Mouse (Mus musculus) cerebellum, adult 18-20 months (tissue): ENCODE measurements at regions not wholly inside any gene's neighbourhood (a gene's known extent, or its start where the extent isn't known, plus 50 kb on each side); places are given as distances from the start of the nearest gene placed in this dataset.

Experiments
- DNase-seq, 2 experiments: peaks; one replicate each; pipeline ENCODE4 v3.0.0; 2021

DNA sequence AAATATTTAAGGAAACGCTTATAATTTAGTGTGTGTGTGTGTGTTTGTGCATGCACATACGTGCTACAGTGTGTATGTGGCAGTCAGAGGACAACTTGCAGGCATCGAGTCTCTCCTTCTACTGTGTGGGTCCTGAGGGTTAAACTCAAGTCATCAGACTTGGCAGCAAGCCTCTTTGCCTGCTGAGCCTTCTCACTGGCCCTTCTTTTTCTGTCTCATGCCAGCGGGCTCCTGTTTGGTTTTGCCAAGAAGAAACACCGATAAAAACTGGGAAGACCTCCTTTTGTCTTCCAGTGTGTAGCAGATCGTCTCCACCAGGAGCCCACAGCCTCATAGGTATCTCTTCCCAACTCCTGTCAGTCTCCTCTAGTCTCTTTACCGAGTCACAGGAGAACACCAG is 81.9 kb upstream of the Rbpj start:
- DNase-seq: no peak

DNA sequence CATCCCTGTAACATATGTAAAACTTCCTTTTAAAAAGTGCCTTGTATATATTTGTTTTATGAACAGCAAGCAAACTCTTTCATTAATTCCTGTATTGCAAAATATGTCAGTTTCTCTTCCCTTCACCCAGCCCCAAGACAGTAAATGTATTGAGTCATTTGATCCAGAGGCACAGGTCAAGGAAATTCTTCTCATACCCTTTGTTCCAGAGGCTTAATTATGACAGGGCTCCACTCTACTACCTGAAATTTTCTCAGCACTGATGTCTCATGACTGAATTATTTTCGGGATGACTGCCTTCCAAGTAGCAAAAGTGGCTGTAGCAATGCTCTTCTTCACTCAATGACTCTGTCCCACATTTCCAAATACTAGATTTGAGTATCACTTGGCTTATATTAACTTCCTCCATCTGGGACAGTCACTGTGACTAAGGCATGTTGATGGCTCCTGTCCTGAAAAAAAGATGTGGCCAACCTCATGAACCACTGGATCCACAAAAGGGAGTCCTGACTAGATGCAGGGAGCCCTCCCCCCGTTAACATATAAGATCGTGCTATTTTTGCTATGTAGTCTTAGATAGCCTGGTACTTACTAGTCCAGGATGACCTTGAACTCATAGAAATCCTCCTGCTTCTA is 80.3 kb upstream of the Rbpj start:
- no peak for DNase-seq

DNA sequence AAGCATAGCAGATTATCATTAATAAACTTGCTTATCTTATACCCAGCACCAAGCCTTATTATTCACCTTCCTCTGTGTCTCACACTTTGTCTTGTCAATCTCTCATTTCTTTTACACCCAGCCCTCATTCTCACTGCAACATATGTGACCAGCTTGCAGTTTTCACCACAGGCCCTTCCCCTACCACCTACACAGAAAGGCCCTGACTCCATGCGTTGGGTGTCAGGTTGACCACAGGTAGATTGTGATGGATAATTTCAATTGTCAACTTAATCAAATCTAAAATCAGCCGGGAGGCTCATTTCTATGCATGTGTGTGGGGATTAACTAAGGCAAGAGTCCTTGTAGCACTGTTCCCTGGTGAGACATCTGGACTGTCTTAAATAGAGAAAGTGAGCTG is 72.4 kb upstream of the Rbpj start:
- DNase-seq: no peak

DNA sequence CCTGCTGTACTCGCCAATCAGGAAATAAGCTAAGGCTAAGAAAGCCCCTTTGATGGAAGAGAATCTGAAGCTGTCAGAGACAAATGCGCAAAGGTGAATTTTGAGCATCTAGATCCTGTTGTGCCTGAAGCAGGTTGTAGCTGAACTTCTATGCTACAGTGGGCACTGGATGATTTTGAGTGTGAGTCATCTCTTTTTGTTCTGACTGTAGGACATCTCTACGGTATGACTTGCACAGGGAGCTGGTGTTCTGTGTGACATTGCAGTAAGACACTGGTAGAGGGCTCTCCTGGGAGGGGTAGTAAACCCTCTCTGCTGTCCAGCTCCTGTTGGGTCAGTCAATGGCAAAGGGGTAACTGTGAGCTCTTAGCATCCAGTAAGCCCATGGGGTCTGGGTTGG is 71.4 kb upstream of the Rbpj start:
- DNase-seq: no peak

DNA sequence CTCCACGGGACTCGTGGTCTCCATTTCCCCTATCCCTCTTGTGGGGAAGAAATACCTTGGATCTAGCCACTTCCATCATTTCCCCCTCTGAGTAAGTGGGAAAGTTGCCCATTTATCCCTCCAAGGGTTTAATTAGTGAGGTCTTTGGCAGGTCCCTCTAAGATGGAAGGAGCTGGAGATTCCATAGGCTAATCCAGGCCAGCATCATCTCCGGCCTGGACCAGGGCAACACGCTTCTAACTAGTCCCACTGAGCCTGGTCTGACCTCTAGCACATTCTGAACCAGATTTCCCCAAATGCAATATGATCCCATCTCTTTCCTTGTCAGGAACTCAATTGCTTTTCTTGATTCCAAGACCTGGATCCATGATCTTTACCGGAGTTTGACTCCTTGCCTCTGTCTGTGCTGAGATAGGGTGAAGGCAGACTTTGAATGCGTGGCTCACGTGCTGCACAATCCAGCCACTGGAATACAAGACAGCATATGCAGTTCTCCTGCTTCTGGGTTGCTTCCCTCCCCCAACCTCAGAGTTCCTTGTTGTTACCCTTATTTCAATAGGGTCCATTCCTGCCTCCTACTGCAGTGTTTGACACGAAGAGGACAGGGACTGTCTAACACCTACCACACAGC is 67.4 kb upstream of the Rbpj start:
- DNase-seq: no peak

DNA sequence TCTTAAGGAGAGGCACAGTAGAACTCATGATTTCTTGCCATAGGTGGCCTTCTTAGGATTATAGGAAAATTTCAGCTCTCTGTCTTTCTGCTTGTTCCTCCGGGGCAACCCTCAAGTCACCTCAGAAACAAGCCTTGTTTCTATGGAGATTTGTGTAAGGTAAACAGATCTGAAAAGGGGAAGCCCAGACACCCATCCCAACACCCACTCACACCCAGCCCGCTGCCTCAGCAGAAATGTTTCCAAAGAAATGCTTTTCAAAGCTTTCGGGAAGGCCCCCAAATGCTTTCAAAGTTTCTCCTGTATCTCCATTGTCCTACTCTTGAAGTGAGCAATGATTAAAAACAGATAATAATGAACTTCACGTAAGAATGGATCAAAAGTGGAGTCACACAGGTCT is 64.9 kb upstream of the Rbpj start:
- no peak for DNase-seq

DNA sequence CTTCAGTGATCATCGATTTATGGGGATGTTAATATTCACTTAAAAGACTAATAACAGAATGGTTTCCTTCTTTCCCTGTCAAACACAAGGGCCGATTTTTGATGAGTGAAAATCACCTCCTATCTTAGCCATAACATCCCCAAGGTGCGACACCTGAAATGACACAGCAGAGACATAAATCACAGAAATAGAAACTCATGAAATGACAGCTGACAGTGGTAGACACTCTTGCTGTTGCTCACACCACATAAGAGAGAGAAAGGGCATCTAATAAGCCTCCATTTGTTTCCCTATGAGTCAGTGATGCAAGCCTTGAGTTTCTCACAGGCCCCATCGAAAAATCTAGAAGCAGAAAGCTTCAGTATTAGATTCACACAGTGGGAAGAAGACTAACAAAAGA is 63.9 kb upstream of the Rbpj start:
- no peak for DNase-seq

DNA sequence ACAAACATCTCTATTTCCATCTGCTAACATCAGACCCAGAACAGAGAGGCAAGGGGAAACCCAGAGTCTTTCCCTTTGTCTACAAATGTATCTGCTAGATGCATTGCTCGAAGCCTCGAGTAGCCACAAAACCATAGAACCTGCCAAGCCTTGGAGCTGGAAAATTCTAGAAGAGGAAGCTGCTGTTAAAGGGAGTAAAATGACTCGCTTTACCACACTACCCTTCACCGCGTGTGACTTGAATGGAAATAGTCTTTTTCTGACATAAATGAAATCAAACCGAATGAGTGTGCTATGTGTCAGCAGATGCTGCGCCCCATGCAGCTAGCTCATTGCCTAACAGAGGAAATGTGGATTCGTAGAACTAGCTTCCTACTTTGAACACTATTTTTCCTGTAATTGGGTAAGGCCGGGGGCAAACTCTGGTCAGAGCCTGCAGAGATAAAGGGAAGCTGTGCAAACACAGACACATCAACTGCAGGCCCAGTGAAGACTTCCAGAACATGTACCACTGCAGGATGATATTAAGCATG is 63.3 kb upstream of the Rbpj start:
- no peak for DNase-seq

DNA sequence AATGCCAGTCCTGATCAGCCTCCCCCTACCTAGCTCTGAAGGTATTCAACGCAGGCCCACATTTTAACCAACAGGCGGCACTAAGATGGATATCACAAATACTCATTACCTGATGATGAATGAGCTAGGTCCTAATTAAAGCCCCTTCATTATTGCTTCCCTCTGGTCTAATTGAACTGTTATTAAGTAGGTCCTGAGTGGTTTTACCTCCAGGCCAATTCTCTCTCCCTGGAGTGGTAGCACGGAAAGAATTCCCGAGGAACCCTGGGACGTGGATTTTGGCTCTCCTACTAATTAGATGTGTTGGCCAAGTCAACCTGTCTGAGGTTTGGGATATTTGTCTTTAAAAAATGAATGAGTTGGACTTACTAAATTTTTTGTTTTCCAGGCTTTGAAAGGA is 60.0 kb upstream of the Rbpj start:
- DNase-seq: no peak

DNA sequence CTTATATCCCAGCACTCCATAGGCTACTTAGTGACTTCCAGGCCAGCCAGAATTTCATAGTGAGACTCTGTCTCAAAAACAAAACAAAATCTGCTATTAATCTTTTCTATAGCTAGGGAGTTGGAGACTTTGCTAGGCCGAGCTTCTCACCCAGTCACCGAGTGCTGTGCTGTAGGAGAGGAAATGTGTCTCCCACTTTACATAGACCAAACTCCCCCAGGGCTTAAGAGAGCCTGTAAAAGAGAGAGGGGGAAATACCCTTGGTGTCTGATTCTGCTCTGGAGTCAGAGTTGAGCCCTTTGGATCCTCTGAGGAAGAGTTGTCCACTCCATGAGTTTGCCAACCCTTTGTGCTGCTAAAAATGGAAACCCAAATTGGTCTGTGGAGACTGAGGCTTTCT is 58.3 kb upstream of the Rbpj start:
- no peak for DNase-seq

DNA sequence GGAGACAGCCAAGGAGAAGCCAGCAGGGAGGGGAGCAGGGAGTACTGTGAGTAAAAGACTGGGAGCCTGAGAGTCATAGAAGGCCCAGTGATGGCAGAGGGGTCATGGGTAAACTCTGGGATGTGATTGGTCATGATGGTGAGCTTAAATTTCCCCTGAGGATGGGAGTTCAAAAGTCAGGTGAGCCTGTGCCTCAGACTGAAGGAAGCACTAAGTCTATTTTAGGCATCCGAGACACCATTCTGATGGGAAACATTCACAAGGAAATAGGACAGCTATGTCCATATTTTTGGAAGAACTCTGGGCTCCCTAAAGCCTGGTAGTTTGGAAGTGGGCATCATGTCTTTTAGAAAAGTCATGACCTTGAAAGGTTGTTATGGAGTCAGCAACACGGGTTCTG is 57.7 kb upstream of the Rbpj start:
- DNase-seq: no peak

DNA sequence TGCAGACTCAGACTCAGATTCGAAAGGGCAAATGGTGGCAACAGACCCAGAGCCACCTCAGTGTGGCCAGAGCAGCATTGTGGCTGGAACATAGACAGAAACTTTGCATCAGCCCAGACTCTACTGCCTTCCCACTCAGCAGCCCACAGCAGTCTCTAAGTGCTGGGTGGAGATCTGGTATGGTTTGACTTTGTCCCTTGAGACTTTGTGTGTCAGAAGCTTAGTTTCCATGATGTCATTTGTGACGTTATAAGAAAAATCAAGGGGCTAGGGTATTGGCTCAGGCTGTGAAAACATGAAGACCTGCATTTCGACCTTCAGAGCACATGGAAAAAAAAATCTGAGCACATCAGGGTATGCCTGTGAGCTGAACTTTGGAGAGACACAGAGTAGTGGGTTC is 56.2 kb upstream of the Rbpj start:
- DNase-seq: no peak

DNA sequence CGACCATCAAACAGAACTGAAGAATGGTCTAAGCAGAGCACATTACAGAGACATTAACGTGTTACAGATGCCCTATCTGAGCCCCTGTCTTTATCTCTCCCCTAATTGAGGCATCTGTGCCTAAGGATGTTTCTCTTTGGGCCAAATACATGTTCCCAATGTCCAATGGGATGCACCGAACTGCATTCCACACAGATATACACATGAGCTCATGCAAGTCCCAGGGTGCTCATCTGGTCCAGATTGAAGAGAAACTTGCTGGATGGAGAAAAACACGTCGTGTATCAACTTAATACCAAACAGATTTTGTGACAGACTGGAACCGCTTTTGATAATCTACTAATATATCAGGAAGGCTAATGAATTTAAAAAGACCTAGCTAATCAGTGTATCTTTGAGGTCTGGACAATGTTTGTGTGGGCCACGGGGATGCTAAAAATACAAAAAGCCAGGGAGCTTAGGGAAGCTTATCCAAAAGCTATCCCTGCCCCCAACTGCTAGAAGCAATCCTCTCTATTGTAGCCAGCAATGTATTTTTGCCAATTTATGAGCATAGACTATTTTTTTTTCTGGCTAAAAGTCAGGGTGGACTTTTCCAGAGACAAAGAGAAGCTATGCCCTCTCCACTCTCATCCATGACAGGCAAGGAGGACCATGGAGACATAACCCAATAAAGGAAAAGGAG is 53.4 kb upstream of the Rbpj start:
- no peak for DNase-seq

DNA sequence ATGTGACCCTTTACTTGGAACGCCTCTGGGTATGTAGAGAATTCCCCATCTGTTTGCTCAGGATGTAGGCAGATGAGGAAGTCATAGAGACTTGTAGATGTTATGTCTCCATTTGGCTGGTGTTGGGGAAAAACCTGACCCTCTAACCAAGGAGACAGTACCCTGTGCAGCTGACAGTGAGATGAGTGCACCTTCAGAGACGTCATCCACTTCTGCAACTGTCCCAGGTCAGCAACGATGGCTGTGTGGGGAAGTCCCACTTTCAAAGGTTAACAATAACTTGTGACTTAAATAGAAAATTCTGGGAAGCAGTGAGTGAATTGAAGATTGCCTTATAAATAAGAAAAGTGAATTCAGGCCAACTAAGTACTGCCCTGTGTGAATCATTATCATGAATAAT is 52.3 kb upstream of the Rbpj start:
- no peak for DNase-seq

DNA sequence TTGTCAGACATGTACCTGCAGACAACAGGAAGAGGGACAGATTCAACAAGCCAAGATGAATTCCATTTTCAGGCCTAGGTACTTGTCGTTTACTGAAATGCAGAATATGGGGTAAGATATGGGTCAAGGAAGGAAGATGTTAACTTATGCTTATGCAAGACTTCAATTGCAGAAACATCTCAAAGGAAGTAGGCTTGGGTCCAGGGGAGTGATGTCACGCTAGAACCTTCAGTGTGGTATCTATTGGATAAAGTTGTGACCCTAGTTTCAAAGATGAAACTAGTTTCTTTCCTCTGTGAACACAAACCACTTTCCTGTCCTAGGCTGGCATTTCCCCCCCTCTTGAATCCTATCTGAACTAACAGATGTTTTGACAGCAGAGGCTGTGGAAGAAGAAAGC is 50.5 kb upstream of the Rbpj start:
- DNase-seq: no peak
